Mouse (Mus musculus) small intestine, adult 2 months (tissue): Measurements from ENCODE around the gene Dhx57.

Experiments
- CTCF ChIP-seq: fragments of 200-500 bp; IDR thresholded peaks from 2 replicates; pipeline ENCODE4 v1.5.1; 2012; ENCODE audit warnings: low read depth, mild to moderate bottlenecking, control low read depth, inconsistent platforms, low read length, moderate library complexity, mixed read lengths; ENCODE audit not compliant: insufficient replicate concordance, insufficient read length; ENCODE audit errors: extremely low read depth
- POLR2A ChIP-seq: fragments of 200-500 bp; IDR thresholded peaks from 2 replicates; pipeline ENCODE4 v1.6.1; 2012; ENCODE audit warnings: low read depth, mild to moderate bottlenecking, control low read depth, inconsistent platforms, low read length, moderate library complexity

DNA sequence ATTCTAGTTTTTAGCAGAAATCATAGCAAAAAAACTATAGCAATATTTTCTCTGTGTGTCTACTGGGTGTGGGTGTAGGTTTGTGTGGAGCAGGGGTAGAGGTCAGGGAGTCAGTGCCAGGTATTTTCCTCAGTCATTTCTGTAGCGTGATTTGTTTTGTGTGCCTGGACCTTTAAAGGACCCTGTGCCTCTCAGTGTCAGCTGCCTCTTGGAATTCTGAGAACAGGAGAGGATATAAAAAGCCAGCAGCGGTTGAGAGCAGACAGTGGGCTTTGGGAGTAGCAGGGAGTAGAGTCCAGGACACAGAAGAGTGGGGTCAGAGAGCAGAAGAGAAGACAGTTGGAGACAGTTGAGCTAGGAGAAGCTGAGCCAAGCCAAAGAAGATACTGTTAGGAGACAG is 70.1 kb downstream of the Dhx57 start:
- no peak for TF ChIP-seq CTCF
- no peak for TF ChIP-seq POLR2A
